Mouse (Mus musculus): ENCODE data around the gene Dip2c.

Dip2c gene

DNA sequence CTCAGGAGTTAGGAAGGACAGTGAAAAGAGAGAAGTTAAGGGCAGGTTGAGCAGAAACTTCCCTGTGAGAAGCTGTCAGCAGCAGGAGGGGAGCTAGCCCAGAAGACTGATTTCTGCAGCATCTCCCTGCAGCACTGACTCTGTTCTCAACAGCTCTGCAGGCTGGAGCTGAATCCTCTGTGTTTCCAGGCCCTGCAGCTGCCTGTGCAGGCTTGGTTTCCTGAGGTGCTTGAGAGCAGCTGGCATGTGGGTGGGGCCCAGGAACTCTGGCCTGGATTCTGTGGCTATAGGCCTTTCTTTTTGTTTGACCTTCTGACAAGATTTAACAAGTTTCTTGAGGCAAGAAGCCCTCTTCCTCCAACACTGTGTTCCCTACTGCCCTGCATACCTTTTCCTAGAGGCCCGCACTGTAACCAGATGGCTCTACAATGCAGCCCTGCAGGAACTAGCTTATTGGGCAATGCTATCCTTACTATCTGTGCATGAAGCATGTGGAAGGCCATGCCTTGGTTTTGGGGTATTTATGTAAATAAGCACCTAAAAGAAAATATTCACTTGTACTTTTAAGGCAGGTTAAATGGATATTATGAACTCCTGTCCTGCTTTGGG lies 53.1 kb downstream of the Dip2c start:
- DNase-seq = peak; percentile 26 to 30

DNA sequence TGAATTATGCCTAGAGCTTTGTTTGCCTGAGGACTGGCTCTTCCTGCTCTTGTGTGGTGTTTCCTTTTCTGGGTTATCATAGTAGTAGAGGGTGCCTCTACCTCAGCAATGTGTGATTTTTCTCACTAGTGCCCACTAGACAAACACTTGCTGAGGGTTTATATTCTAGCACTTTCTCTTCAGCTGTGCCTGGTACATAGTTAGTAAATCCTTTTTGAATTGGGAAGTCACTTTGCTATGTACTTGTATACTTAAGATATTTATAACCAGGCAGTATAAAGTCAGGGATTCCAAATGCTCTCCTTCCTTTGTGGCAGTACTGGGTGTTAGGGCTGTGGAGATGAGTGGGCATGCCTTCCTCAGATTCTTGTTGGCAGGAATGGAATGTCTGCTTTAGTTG lies 56.9 kb downstream of the Dip2c start:
- DNase-seq = no peak

DNA sequence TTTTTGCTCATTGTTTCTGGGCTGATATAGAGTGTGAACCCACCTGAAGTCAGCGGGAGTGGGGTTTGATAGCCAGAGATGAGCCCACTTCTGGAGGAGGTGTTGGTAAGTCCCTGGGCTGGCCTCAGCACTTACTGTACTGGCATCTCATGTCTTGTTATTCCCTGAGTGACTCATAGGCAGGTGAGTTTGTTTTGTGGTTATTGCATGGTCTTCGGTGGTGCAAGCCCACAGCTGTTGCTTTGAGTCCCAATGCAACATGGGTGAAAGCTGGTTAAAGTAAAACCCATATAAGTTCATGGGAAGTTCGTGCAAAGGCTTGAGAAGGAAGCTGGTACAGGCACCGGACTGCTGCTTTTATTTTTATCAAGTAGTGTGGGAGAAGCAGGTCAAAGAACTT lies 64.0 kb downstream of the Dip2c start:
- DNase-seq = no peak

DNA sequence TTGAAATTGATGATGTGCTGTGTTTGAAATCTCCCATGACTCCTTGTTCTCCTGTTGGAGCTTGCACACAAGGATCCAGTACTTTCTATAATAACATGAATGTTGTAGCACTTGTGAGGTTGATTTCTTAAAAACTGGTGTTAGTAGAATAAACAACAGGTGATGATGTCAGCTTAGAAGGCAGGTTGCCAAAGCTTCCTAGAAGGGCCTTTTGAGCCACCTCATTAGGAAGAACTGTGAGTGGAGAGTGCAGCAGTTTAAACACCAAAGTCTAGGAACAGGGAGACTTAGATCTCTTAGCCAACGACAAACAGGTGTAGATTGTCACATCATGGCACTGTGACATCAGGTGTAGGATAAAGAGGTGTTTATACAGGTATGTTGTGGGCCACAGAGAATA lies 66.4 kb downstream of the Dip2c start:
- peak in 1 of 2 experiments; percentile 26 for DNase-seq

DNA sequence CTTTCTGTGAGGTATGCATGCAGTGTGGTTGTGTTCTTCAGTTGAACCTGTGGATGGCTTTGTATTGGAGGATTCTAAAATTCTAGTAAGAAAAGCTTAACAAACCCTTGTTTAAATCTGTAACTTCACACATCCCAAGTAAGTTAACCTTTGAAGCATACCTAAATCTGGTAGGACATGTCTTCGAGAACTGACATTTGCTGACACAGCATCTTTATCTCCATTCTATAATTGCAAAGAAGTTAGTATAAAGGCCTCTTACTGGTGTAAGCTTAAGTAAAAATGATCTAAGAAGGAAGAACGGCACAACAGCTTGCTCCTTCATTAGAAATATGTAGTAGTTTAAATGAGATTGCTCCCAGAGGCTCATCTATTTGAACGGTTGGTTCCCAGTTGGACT lies 71.1 kb downstream of the Dip2c start:
- DNase-seq = no peak

DNA sequence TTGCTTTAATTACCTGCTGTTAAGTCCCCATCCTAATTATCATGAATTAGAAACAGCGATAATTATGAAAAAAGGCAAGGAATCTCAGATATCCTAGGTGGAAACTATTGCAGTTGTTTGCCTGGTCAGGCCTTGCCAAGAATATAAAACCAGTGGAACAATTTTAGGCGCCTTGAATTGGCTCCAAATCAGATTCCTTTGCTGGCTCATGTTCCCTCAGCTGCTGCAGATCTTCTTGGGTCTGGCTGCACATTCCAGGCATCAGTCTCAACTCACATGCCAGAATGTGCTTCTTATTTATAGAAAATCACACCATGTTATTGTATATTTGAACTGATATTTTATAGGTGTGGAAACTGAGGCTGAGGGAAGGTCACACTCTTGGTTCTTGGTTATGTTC lies 74.3 kb downstream of the Dip2c start:
- DNase-seq = peak in 1 of 2 experiments; percentile 25

DNA sequence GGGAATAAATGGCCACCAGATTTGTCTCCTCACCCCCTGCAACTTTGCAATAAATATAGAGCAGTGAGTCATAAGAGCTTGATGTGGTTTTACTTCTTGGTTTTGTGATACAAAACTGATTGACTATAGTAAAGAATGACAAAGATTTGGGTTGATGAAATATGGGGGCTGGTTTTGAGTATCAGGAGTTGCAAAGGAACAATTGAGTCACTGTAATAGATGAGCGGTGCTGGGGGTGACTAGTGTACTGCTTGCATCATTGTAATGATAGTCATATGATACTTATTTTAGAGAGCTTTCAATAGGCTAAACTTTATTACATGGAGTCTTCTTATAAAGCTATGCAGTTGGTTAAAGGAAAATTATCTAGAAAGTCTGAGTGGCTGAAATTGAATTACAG lies 77.6 kb downstream of the Dip2c start:
- no peak for DNase-seq

DNA sequence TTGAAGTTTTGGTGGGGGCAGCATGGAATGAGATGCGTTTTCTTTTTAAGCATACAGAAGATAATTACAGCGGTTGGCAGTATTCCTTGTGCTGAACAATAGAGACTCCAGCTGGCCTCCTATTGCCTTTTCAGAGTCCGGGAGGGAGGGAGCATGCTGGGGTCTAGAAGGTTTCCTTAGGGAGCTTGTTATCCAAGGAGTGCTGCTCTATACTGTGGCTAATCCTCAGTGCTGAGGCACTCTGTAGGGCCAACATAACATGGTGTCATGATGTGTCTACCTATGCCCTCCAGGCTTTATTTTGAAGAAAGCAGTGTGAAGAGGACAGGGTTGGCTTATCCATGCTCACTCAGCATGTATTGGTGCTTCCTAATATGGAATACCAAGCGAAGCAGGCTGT lies 79.0 kb downstream of the Dip2c start:
- DNase-seq = no peak

DNA sequence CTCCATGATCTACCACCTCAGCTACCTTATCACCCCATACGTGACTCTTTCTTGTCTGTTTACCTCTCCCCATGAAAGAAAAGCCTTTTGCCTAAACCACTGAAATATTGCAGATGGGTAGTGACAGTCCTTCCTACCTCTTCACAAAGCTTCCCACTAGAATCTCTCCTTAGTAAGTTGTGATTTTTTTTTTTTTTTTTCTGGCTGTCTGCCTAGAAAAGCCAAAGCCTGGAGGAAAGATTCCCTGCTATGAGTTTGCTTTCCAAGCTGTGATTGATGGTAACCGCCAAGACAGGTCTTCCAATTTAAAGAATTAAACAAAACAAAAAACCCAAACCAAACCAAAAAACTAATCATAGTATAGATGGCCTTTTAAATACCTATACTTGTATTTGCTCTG lies 85.1 kb downstream of the Dip2c start:
- DNase-seq = no peak

DNA sequence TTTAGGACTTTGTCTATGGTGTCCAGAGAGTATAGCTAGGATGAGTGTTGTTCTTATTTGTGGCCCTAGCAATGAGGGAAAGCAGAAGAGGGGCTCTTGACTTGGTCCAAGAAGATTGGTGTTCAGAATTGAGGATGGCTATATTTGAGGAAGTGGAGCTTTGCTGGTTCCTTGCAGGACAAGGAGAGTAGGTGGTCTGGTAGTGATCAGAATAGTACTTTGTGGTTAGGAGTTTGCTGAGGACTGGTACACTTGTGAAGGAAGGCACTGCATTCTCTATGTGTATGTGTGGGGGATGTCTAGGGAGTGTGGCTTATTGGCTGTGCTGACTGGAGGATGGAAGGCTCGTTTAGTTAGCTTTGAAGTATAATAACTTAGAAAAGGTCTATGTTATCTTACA lies 95.1 kb downstream of the Dip2c start:
- no peak for DNase-seq

DNA sequence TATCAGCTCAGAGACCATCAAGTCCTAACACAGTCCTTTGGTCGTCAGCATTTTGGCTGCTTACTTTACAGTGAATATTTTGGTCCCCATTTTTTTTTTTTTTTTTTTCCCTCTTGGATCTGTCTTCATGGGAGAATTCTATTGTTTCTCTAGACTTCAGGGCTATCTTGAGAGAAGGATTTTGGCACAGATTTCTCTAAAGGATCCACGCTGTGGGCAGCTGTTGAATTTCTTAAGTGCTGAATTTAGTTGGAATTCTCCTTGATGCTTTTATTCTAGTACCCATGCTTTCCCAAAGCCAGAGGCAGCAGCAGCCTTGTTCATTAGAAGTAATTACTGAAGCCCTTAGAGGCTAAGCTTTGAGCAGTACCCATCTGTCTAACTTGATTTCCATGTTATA lies 100.8 kb downstream of the Dip2c start:
- DNase-seq = no peak

DNA sequence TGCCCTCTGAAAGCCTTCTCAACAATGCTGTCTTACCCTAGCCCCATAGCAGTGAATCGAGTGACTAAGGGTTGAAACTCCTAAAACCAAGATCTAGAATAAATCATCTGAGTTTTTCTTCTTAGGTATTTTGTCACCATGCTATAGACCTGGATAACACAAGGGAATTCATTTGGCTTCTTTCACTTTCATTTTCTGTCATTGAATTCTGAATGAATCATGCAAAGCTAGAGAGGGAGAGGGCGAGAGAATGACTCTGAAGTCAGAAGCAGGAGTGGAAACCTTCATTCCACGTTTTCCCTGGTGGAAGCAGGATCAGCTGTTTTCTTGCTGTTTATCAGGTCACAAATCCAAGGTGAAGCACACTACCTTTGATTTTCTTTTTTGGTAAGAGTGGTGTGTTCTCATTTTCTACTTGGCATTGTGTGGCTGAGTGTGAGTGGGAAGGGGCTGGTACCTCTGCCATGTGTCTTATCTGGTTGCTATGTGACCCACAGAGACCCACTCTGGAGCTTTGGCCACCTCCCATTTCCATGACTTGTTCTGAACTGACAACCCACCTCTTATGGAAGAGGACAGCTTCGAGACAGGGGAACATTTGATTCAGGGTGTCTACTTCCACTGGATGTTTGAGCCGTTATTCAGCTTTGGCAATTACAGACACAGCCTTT lies 104.5 kb downstream of the Dip2c start:
- DNase-seq = no peak

DNA sequence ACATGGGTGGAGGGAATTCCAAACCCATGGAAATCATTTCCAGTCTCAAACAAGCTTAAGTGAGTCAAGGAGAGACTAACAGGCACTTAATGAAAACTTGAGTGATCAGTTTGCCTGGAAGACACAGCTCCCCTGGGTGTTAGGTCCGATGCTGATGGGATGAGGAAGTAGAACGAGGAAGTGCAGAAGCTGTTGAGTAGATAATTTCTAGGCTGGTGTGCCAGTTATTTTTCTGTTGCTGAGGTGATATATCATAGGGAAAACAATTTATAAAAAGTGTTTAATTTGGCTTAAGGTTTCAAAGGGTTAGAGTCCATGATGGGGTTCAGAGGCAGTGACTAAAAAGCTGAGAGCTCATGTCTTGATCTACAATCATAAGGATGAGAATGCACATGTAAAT lies 111.7 kb downstream of the Dip2c start:
- DNase-seq = no peak

DNA sequence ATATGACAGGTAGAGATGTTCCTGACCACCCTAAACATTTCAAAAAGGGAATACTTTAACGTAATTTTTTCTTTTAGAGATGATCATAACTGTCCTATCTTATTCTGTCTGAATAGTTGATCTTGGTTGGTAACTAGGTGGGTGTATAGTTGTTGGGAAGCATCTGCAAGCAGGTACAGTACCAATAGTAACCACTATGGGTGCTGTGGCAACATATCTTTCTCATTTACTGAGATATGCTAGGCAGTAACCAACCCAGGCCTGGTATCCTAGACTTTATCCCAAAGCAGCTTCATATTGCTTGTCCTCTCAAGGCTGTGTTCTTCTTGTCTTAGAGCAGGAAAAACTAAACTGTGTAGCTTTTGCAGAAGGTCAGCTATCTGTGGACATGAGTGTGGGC lies 113.0 kb downstream of the Dip2c start:
- no peak for DNase-seq

DNA sequence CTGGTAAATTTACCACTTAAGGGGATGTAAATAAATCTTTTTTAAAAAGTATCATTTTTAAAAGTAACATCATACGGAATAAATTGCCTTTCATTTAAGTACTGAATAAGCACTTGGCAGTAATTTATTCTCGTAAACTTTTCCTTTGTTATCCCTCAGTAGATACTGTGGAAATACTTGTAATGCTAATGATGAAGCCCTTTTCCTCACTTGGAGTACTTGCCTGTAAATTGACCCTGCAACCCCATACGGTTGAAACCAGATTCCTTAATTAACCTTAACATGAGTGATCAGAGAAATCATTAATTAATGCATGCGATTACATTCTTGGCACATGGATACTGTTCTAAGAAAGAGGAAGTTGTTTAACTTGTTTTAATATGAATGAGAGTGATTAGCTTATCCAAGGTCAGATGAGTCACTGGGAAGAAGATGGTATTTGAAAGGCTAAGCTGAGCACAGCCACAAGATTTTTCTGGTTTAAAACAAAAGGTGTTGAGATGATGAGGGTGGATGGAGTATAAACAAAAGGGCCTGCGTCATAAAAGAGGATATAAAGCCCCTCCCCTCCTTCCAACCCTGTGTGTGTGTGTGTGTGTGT lies 114.0 kb downstream of the Dip2c start:
- DNase-seq = no peak

DNA sequence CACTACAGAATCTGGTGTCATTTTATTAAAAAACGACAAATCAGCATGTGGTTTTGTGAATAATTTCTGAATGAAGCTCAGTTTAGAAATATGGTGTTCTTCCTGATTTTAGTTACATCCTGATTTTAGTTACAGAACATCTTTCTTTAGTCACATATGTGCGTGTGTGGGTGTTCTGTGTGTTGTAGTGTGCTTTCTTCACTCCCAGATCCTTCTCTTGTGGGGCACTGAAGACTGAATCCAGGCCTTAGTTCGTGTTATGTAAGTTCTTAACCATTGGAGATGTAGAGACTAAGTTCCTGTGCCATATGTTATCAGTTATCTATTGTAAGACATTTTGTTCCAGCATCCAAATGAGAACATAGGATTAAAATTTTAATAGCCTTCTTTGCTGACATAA lies 117.1 kb downstream of the Dip2c start:
- DNase-seq = no peak

DNA sequence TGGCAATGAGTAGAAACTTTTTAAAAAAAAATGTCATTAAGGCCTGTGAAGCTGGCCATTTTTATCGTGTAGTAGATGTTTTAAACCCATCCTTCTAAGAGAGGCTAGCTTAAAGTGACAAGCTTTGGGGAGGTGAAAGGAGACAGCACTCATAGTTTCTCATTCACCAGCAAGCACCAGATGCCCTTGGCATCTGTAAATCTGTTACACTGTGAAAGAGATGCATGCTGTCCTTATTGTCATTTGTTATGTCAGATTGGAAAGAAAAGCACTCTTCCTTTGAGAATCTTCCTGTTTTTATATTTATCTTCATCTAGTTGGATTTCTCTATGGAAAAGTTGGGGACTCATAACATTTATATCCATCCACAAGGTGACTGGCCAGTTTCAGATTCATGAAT lies 119.0 kb downstream of the Dip2c start:
- no peak for DNase-seq

DNA sequence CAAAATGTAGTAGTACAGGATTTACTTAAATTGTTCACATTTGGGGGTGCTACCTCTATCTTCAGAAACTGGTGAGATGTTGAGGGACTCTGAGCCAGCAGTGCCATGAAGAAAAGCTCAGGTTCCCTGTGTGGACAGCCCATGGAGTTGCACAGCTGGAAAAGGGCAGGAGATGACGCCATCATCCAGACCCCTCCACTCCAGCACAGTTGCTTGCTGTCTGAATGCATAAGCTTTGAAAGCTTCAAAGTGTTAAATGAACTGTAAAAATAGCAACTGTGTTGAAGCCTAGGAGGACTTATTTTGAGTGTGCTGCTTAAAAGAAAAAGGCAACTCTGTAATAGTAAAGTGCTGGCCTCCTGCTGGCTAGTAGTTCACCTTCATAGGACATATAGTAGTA lies 122.5 kb downstream of the Dip2c start:
- DNase-seq = no peak

DNA sequence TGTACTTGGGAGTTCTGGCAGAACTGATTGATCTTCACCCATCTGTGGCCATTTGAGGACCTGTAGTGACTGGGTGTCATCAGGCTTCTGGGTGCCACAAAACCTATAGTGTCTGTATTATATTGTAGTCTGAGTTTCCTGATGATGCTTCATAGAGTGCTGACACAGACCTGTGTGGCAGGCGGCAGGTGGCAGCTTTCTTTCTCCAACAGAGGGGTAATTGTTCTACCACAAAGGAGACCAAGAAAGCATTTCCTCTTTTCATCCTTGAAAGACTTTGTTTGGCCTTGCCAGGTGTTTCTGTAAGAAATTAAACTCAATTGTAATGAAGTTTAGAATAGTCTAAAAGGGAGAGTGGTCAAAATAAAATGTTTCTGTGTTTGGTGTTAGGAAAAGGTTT lies 129.1 kb downstream of the Dip2c start:
- DNase-seq = no peak

DNA sequence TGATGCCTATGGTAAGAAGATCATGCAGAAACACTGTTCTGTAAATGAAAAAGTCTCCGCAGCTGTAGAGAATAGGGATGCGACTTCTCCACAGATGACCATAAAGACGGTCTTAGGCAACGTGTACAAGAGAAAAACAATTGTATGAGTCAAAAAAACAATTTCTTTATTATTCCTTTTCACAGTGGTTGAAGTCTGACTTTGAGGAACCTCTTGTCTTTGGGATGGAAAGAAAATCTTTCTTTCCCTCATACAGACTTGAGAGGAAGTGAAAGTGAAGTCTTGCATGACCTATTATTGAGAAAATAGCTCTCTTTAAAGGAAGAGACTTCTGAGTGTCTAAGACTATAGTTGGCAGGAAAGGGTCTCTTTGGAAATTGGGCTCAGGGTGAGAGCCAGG lies 132.7 kb downstream of the Dip2c start:
- DNase-seq = no peak

DNA sequence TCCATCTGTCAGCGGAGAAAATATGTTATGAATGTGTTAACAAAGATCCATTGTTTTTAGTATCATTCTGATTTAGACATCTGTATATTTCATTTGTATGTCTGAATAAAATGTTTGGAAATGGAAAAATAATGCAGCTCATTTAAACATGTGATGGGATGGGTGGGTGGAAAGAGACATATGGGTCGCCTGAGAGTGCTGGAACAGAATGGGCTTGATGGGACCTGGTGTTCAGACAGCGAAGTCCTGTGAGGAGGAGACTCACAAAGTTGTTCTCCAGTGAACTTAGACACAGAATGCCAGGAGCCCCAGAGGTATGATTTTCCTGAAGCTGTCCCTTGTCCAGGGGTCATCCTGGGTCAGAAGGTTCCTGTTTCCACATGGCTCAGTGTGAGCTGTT lies 142.1 kb downstream of the Dip2c start:
- DNase-seq = no peak

DNA sequence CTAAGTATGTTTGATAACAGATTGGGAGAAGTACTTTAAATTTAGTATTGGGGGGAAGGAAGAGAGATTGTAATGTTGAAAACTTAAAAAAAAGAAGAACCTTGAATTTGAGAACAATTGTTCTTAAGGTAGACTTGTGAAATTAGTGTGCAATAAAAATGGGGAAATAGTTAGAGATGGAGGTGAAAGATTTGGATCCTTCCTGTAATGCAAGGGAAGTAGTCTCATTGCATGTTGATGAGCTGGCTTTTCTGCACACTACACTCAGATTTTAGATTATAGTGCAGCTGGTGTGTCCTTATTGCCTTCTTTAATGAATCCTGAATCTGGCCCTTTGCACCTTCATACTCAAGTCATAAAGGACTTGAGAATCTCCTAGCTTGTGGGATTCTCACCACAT lies 142.9 kb downstream of the Dip2c start:
- no peak for DNase-seq

DNA sequence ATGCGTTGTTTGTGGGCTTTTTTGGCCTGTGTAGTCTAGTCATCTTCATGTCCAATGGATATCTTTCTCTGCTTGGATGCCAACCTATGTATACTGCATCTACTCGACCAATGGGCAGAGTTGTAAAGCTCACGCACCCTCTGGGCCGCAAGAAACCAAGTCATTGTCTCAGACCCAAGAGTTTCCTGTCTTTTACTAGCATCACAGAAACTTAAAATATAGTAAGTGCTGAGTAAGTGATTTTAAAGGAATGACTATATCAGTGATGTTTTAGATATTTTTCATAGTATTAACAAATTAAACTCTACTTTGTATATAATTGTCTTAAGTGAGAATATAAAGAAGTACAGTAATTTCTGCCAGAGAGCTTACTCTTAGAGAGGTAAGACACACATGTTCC lies 145.6 kb downstream of the Dip2c start:
- no peak for DNase-seq

DNA sequence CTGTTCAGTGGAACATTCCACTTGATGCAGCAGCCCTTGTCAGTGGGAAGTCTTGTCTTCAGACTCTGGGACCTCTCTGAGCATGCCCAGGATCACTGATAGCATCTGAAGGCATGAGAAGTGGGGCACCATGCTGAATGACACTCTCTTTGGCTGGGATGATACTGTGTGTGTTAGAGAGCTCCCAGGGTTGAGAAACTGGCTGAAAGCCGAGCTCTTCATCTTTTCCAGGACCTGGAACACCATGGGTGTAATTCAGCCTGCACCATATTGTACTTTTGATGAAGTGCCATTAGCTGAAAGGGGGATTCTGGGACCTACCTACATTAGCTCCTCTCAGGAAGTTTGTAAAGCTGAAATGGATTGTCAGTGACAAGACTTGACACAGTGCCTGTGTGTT lies 146.5 kb downstream of the Dip2c start:
- DNase-seq = peak; percentile 38 to 52

DNA sequence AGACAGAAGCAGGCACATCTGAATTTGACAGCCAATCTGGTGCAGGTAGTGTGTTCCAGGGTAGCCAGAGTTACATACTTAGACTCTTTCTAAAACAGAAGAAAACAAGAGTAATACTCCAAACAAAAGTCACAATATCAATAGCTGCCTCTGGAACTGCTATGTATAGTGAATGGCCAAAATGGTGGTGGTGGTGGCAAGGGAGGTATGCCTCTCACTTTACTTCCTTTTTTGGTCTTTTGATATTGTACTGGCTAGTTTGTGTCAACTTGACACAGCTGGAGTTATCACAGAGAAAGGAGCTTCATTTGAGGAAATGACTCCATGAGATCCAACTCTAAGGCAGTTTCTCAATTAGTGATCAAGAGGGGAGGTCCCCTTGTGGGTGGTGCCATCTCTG lies 148.1 kb downstream of the Dip2c start:
- no peak for DNase-seq

Data from cerebellum, postnatal 25 days (tissue).